Mouse (Mus musculus): ENCODE results near the gene Shroom3.

DNA sequence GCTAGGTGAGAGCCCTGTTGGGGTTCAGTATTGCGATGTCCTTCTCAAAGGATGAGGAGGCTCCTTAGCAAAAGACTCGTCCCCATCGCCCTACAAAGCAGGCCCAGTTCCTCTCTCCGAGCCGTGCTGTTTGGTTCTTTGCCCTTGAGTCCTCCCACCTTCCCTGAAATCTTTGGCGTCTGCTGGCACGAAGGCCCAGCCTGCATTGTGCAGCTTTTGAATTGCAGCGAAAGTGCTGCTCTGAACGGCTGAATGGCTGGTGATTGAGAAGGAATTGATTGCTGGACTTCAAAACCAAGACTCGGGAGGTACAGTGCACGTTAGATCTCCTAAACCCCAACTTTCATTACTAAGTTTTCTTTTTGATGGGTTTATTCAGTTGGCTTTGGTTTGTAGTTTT is 32.1 kb downstream of the Shroom3 start:
- TF ChIP-seq POLR2A (IDR thresholded peaks at IDR 0.05; ENCODE audit: borderline replicate concordance, low read depth, low read length) (no peak), CTCF (IDR thresholded peaks at IDR 0.05; ENCODE audit: low read depth, low read length) (no peak)

Data from bone marrow macrophage, adult 2 months (primary cell).